Mouse (Mus musculus) frontal cortex, adult (tissue): ENCODE measurements around the gene Rbm20.
A peak's percentile ranks its signal among the peaks of the same experiment; 100 is the strongest.

Experiments used
- ATAC-seq: cut with Nextera tagmentation; 2 replicates; pipeline ENCODE4 v1.9.2; 2017; ENCODE audit warnings: mild to moderate bottlenecking, moderate library complexity, mixed read lengths; ENCODE audit not compliant: low TSS enrichment

The Rbm20 gene

GRCm38 (mm10) chr19:53810584-53810983 lies 133.5 kb downstream of the Rbm20 start:
- no peak for ATAC-seq

- no peak for ATAC-seq
Observed at GRCm38 (mm10) chr19:53813576-53813975, 136.5 kb downstream of the Rbm20 start.

GRCm38 (mm10) chr19:53815714-53816113 lies 138.6 kb downstream of the Rbm20 start:
- no peak for ATAC-seq

DNA sequence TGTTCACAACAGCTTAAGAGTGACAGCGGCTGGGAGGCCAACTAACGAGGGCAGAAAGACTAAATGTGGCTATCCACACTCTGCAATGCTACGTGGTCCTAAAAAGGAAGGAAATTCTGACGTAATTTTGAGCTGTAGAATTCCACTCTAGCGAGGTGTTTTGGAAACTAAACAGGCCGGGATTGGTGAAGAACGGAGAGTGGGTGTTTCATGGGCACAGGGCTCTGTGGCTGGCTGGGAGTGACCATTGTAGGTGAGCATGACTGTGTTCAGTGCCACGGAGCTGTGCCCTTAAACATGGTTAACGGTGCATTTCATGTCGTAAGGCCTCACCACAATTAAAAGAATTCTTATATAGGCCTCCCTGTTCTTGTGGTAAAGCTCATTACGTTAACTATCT lies 139.1 kb downstream of the Rbm20 start:
- ATAC-seq, result peak; percentile 66

DNA sequence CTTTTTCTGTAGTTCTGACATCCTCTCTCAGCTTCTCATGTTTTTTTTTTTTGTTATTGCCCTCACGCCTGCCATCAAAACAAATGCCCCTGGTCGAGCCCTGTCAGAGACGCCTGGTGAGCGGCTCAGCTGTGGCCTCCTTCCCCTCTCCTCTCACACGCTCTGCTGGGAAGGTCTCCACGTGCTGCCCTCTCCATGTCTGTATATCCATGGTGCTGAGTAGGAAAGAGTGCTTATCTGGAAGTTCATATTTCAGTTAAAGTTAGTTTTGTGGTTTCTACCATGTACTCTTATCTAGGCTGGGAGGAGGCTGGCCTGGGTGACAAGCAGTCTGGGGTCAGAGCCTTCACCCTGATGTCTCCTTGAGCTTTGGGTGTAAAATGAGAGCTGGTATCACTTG lies 142.2 kb downstream of the Rbm20 start:
- no peak for ATAC-seq

DNA sequence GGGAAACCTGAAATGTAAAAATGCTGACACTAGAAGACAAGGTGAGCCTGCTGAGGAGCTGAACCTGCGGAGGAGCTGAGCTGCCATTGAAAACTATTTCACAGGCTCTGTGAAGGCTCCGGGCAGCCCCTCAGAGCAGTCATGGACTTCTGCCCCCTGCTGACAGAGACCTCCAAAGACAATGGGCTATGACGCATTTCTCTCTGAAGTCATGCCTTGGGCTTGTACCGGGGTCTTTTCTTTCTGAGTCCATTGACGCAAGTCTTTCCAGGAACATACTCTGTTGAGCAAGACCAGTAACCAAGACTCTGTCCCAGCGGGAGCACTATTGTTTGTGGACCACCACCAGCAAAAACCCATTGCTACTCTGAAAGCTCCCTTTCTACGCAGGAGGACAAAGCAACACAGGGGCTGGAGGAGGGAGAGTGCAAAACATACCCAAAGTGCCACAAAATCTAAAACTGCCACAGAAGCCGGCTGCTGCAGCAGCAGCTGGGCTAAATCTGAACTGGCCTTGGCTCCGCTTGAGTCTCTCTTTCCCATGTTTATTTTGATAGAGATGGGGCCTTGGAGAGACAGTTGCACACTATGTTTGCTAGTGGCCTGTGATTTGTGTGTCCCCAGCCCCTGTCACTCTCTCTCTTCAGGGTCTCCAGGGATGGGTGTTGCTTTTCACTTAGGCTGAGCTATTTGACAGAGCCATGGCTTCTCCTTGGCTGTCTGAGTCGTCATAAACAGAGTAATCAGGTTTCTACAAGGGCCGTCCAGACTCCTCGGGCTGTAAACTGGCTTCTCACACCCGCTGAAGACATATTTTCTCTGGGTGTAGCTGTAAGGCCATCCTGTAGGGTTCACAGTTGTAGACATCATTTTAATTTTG lies 144.4 kb downstream of the Rbm20 start:
- no peak for ATAC-seq

DNA sequence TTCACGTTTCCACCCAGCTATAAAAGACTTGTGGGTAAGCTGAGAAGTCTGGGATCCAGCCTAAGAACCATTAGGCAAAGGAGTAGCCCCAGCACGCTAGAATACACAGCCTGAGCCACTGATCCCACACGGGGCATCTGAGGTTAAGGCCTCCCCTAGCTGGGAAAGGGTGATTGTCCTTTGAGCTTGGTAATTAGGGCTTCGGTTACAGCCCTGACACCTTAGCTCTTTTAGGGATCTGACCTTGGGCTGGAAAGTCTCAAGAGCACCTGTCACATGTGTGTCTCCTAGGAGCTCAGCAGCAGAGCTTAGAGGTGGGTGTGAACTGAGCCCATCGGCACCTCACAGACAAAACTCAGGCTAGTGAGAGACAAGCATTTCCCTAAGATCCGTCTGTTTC lies 146.7 kb downstream of the Rbm20 start:
- ATAC-seq, result no peak

- ATAC-seq, result peak; percentile 69
Observed at GRCm38 (mm10) chr19:53824872-53825680, 148.0 kb downstream of the Rbm20 start.

- ATAC-seq, result no peak
Observed at GRCm38 (mm10) chr19:53829990-53830389, 152.9 kb downstream of the Rbm20 start.

DNA sequence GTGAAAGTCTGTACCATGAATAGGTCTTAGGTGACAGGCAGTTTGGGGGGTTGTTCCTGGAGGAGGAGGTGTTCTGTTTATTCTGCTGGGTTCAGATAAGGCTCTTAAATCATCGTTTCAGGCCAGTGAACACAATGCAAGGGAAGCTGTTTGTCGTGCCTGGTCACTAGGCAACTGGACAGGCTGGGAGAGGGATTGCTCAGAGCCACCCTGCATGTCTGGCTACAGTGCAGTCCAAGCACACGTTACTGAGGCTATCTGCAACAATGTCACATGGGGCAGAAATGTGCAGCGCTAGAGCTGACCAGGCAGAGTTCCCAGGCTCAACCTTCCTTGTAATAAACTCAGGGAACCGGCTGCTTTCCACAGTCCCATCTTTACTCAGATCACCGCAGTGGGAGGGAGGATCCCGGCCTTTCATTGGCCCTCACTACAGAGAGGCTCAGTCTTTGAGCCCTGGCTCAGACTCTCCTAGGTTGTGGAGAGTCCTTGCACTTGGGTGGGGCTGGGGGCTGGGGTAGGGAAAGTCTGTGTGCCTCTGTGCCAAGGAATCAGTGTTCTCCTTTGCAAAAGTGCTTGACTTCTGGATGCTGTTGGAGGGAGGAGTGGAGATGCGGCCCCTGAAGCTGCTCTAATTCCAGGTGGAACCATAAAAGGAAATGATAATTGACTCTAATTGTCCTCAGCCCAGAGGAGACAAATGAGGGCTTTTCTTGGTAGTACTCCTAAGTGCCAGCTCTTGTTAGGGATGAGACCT lies 153.5 kb downstream of the Rbm20 start:
- ATAC-seq, result peak; percentile 70

GRCm38 (mm10) chr19:53831164-53831448 lies 154.0 kb downstream of the Rbm20 start:
- ATAC-seq, result no peak

DNA sequence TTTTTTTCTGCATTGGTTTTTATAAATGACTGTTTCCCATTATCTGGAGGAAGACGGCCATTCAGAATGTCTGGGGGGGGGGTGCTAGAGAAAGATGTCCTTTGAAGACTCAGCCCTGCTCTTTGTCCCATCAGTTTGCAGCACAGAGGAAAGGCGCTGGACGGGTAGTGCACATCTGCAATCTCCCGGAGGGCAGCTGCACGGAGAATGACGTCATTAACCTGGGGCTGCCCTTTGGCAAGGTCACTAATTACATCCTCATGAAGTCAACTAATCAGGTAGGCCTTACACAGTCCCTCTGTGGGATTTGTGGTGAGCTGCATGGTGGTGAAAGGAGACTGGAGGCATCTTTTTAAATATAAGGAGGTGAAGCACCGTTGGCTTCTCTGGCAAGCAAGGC lies 155.4 kb downstream of the Rbm20 start:
- ATAC-seq, result no peak

DNA sequence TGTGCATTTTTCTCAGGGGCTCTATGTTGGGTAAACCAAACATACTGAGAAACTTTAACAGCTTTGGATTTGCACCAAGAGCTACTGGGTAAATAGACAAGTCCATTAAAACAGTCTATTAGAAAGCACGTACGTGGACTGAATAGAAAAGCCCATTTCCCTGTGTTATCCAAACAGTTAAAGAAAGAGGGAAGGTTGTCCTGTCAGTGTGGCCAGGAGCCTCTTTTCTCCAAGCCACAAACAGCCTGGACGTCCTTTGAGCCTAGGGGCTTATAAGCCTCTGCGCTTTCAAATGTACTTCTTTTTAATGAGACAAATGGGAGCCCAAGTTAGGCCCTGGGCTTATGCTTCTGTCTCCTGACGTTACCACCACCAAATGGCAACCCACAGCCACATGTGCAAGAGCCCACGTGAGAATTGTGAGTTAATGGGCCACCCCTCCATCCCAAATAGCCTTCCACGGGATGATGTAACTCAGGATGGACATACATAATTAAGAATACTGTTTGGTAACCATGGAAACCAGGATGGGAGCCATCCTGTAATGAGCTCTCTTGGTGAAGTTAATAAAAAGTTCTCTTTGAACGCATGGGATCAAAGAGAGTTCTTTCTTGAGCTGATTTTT lies 156.8 kb downstream of the Rbm20 start:
- ATAC-seq, result no peak

- peak; percentile 72 for ATAC-seq
Observed at GRCm38 (mm10) chr19:53836569-53837454, 159.7 kb downstream of the Rbm20 start.

- ATAC-seq, result peak; percentile 22; the same call in 1 of the 2 replicates
Observed at GRCm38 (mm10) chr19:53838850-53839249, 161.7 kb downstream of the Rbm20 start.

DNA sequence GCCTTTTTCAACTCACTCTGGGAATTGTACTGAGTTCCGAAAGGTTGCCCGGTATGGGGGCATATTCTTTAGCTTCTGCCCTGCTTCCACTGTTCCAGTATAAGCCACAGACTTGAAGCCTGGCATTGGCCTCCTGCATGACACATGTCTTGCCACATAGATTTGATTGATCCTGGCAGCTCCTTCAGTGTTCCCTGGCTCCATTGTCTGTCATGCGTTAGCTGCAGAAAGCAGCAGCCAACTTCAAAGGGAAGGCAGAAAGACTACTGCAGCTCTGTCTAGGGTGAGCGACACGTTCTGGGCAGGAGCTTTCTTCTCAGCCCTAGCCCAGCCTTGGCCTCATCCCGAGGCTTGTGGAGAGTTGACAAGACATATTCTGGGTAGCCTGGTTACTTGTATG lies 162.7 kb downstream of the Rbm20 start:
- ATAC-seq, result no peak

- no peak for ATAC-seq
Observed at GRCm38 (mm10) chr19:53841915-53842314, 164.8 kb downstream of the Rbm20 start.

DNA sequence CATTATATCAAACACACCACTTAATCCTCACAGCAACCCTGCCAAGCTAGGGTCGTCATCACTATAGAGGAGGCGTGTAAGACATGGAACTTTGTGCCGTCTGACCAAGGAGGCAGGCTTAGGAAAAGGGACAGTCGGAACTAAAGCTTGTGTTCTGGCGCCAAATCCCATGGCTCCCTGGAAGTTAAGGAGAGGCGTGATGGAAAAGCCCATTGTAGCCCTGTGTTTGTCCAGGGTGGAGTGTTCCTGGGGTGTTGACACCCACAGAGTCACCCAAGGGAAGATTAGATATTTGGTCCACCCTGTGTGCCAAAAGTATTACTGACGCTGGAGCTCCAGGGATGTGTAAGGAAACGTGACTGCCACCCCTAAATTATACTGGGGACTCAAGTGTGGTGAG lies 166.9 kb downstream of the Rbm20 start:
- ATAC-seq, result no peak

- no peak for ATAC-seq
Observed at GRCm38 (mm10) chr19:53848272-53848995, 171.3 kb downstream of the Rbm20 start.
